Mouse (Mus musculus) cerebellum, adult 2 months (tissue): ENCODE data around the gene Olfr1423.
"Not testable (repeated sequence)": the region's sequence is repeated elsewhere in the genome, so short reads cannot be mapped to it uniquely, and the experiment has no call there.

Experiments
- CTCF ChIP-seq: fragments of 200-500 bp; IDR thresholded peaks from 2 replicates; pipeline ENCODE4 v1.5.1; 2011; ENCODE audit warnings: low read depth, mild to moderate bottlenecking, control low read depth, low read length, moderate library complexity, borderline replicate concordance; ENCODE audit not compliant: insufficient read depth
- POLR2A ChIP-seq: fragments of 200-500 bp; IDR thresholded peaks from 2 replicates; pipeline ENCODE4 v1.6.1; 2011; ENCODE audit warnings: low read length, control low read depth, borderline replicate concordance; ENCODE audit not compliant: insufficient read depth

GRCm38 (mm10) chr19:12077631-12078030 is 36.5 kb upstream of the Olfr1423 start, which contains the start of gene Olfr1425:
- TF ChIP-seq CTCF, POLR2A: not testable (repeated sequence)
